Mouse (Mus musculus) heart, embryonic 15.5 days (tissue): ENCODE measurements around the gene Ccz1. TPM values are rescaled to one million over a fixed set of nuclear protein-coding genes. Genes with fewer than 3 reads are reported as not detected.

Experiments
- ATAC-seq: fragments of 200-750 bp; cut with Nextera tagmentation; replicated peaks from 2 replicates; pipeline ENCODE4 v1.8.0; 2017; ENCODE audit warnings: low read depth, moderate TSS enrichment; ENCODE audit not compliant: insufficient number of reproducible peaks, insufficient read depth, low FRiP score
- H3K27ac ChIP-seq: fragments of 300-500 bp; sonication (generic); 2 replicates; pipeline ENCODE4 v1.5.1; 2015; ENCODE audit warnings: mild to moderate bottlenecking, inconsistent platforms
- H3K27me3 ChIP-seq: fragments of 300-500 bp; sonication (generic); 2 replicates; pipeline ENCODE4 v1.6.1; 2015; ENCODE audit warnings: inconsistent platforms
- H3K36me3 ChIP-seq: fragments of 300-500 bp; sonication (generic); 2 replicates; pipeline ENCODE4 v1.6.1; 2015; ENCODE audit warnings: mild to moderate bottlenecking, inconsistent platforms
- H3K4me1 ChIP-seq: fragments of 300-500 bp; sonication (generic); replicated peaks from 2 replicates; pipeline ENCODE4 v1.6.1; 2015; ENCODE audit warnings: inconsistent platforms
- H3K4me2 ChIP-seq: fragments of 300-500 bp; sonication (generic); 2 replicates; pipeline ENCODE4 v1.6.1; 2015; ENCODE audit warnings: inconsistent platforms, mild to moderate bottlenecking, moderate library complexity
- H3K4me3 ChIP-seq: fragments of 300-500 bp; sonication (generic); 2 replicates; pipeline ENCODE4 v1.5.1; 2015; ENCODE audit warnings: mild to moderate bottlenecking, inconsistent platforms
- H3K9ac ChIP-seq: fragments of 300-500 bp; sonication (generic); 2 replicates; pipeline ENCODE4 v1.6.1; 2015; ENCODE audit warnings: mild to moderate bottlenecking, inconsistent platforms
- H3K9me3 ChIP-seq: fragments of 300-500 bp; sonication (generic); replicated peaks from 2 replicates; pipeline ENCODE4 v1.6.1; 2016; ENCODE audit warnings: inconsistent platforms
- WGBS: fragments of 180-500 bp; shearing (Covaris S2); methylation state at CpG from one replicate; pipeline ENCODE4 v1.1.7; 2015; ENCODE audit warnings: mixed read lengths; 5-methylcytosine and 5-hydroxymethylcytosine counted together
- polyA plus RNA-seq: library from polyadenylated mRNA; unstranded; fragments of >200 nt; fragmentation: Nextera tagmentation; extraction: Ambion mirVana; gene quantifications from 2 replicates; pipeline ENCODE4 v1.2.1, GENCODE M21; 2015

The Ccz1 gene
- polyA plus RNA-seq, 1 experiment from 2014 or later, result 46.1 TPM

- Histone ChIP-seq H3K27ac (no peak overlapping the region), H3K9me3 (no peaks in the 10 kb centered on the region), H3K27me3 (no peaks in the 10 kb centered on the region), H3K36me3 (peaks cover 69% of the 10 kb centered on the region), H3K4me2 (no peak overlapping the region), H3K9ac (no peak overlapping the region), H3K4me3 (no peak overlapping the region), H3K4me1 (peaks cover 10% of the 10 kb centered on the region)
- no peak for ATAC-seq
- 84% methylated on average over 8 of the region's 8 CpGs for WGBS
These were observed 21.4 kb downstream of the Ccz1 start for GRCm38 (mm10) chr5:143993260-143993659.

DNA sequence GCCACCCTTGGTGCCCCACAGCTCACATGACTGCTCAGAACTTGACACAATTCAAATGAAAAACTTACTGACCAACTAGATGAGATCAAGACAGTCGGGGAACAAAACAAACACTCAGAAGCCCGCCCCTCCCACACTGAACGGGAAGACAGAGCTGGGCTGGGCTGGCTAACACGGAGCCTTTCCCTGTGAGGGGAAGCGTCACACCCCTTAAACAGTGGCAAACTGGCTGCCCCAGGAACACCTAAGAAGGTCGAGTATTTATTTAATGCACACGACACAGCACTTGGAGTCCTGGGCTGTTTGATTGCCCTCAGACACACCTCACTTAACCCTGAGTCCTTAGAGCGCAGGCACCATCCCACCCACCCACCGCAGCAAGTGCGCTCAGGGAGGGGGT, 22.0 kb downstream of the Ccz1 start:
- Histone ChIP-seq H3K27me3 (no peaks in the 10 kb centered on the region), H3K36me3 (peaks cover 70% of the 10 kb centered on the region), H3K4me2 (no peak overlapping the region), H3K27ac (no peak overlapping the region), H3K9ac (no peak overlapping the region), H3K4me1 (peaks cover 10% of the 10 kb centered on the region), H3K9me3 (no peaks in the 10 kb centered on the region), H3K4me3 (no peak overlapping the region)
- no peak for ATAC-seq
- 74% methylated on average over 10 of the region's 10 CpGs for WGBS

- Histone ChIP-seq H3K36me3 (peaks cover 67% of the 10 kb centered on the region), H3K27me3 (no peaks in the 10 kb centered on the region), H3K4me2 (no peak overlapping the region), H3K4me3 (no peak overlapping the region), H3K9me3 (no peaks in the 10 kb centered on the region), H3K27ac (peak overlapping the region; percentile 57; the same call in 1 of the 2 replicates), H3K9ac (no peak overlapping the region), H3K4me1 (peaks cover 10% of the 10 kb centered on the region)
- 80% methylated on average over 11 of the region's 11 CpGs for WGBS
- no peak for ATAC-seq
These were observed 24.6 kb downstream of the Ccz1 start for GRCm38 (mm10) chr5:143990086-143990485.

DNA sequence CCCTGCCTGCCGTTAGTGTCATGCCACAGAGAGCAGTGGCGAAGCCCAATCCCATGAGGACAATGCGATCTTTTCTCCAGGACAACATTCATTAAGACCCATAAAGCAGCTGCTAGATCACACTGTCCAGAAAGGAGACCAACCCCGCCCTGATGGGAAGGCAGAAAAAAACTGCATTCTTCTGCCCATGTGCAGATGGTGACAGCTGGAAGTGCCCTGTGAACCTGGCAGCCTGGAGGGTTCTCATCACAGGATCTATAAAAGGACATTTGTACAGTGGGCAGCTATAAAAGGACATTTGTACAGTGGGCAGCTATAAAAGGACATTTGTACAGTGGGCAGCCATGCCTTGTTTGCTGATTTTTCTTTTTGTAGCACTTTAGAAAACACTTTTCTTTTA, 25.6 kb downstream of the Ccz1 start:
- peak overlapping the region; percentile 57 for H3K27ac ChIP-seq
- H3K9ac ChIP-seq, result no peak overlapping the region
- ATAC-seq, result peak; percentile 68
- no peaks in the 10 kb centered on the region for H3K27me3 ChIP-seq
- H3K4me1 ChIP-seq, result peaks cover 6% of the 10 kb centered on the region
- no peak overlapping the region for H3K4me3 ChIP-seq
- H3K36me3 ChIP-seq, result peaks cover 65% of the 10 kb centered on the region
- H3K9me3 ChIP-seq, result no peaks in the 10 kb centered on the region
- no peak overlapping the region for H3K4me2 ChIP-seq
- WGBS, result 70% methylated on average over 4 of the region's 4 CpGs

GRCm38 (mm10) chr5:143987596-143987995, 27.1 kb downstream of the Ccz1 start:
- Histone ChIP-seq H3K27me3 (no peaks in the 10 kb centered on the region), H3K4me3 (no peak overlapping the region), H3K36me3 (peaks cover 61% of the 10 kb centered on the region), H3K4me2 (no peak overlapping the region), H3K4me1 (no peaks in the 10 kb centered on the region), H3K27ac (no peak overlapping the region), H3K9me3 (no peaks in the 10 kb centered on the region), H3K9ac (no peak overlapping the region)
- WGBS, result 98% methylated on average over 3 of the region's 3 CpGs
- no peak for ATAC-seq

- ATAC-seq, result no peak
- H3K27me3 ChIP-seq, result no peaks in the 10 kb centered on the region
- no peak overlapping the region for H3K4me3 ChIP-seq
- H3K9me3 ChIP-seq, result no peaks in the 10 kb centered on the region
- H3K27ac ChIP-seq, result no peak overlapping the region
- H3K4me1 ChIP-seq, result peaks cover 3% of the 10 kb centered on the region; the same call in 1 of the 2 replicates
- WGBS, result 82% methylated on average over 7 of the region's 7 CpGs
- peaks cover 39% of the 10 kb centered on the region for H3K36me3 ChIP-seq
- H3K4me2 ChIP-seq, result no peak overlapping the region
- H3K9ac ChIP-seq, result no peak overlapping the region
These were observed 29.3 kb downstream of the Ccz1 start for GRCm38 (mm10) chr5:143985381-143985780.

DNA sequence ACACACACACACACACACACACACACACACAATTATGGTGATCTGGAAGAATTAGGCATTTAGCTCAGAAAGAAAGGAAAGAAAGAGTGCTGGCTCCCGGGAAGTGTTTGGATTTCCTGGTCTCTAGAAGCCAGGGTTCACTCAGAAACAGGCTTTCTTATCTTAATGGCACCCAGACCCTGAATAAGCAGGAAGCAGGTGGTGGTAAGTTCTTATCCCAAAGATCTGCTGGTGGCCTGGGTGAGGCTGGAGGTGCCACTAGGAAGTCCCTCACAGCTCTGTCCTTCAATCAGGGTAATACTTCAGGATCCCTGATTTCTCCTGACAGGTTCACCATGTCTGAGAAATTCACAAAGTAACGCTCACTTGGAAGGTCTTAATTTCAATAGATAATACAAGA, 32.3 kb downstream of the Ccz1 start:
- Histone ChIP-seq H3K27me3 (no peaks in the 10 kb centered on the region), H3K4me1 (peaks cover 3% of the 10 kb centered on the region; the same call in 1 of the 2 replicates), H3K9ac (no peak overlapping the region), H3K36me3 (peaks cover 11% of the 10 kb centered on the region; the same call in 1 of the 2 replicates), H3K4me2 (no peak overlapping the region), H3K27ac (no peak overlapping the region), H3K9me3 (no peaks in the 10 kb centered on the region), H3K4me3 (no peak overlapping the region)
- 59% methylated on average over 2 of the region's 2 CpGs for WGBS
- no peak for ATAC-seq

DNA sequence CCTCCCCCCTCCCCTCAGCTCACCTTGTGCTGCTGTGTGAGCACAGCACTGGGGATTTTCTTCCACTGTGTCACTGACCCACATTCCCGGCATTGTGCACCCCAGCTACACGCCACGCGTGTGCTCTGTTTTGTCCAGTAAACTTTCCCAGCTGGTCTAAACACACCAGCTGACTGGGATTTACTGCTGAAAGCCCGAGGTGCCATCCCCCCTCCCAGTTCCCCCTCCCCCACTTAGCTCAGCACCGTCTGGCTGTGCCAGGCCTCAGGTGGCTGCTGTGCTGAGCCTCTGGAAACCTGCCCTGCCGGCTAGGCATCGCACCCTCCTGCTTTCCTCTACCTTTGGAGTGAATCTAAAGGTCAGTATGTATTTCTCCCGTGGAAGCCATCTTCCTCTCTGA, 33.8 kb downstream of the Ccz1 start:
- no peak for ATAC-seq
- no peak overlapping the region for H3K27ac ChIP-seq

DNA sequence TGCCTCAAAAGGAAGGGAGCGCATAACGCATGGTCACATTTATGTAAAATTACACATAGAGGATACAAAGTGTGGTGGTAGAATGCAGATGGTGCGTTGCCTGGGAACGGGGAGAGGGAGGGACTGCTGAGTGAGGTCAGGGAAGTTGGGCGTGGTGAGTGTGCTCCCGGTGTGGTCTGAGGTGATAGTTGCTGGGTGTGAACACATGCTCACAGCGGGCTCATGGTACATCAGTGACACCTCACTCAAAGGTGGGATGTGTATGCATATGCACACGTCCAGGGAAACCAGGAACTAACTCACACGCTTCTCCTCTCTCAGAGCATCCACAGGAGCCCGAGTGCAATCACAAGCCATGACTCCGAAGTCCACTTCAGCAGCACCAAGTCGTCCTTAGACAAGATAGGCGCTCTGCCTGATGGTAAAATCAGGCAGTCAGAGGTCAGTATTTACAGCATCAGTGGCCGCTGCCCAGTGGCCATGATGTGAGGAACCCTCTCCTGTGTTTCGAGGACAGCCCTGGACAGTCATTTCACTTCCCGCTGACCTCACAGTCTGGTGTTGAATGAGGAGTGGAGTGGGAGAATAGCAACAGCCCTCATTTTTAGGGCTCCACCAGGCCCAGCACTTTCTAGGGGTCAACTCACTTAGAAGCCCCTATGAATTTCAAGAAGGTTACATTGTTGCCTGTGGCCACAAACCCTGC, 37.8 kb downstream of the Ccz1 start:
- Histone ChIP-seq H3K4me3 (no peak overlapping the region), H3K9ac (no peak overlapping the region), H3K36me3 (no peaks in the 10 kb centered on the region), H3K4me2 (no peak overlapping the region), H3K4me1 (peaks cover 3% of the 10 kb centered on the region; the same call in 1 of the 2 replicates), H3K27ac (no peak overlapping the region), H3K9me3 (no peaks in the 10 kb centered on the region), H3K27me3 (0 out of 2 replicates have a peak, but pooled peaks cover 3% of the 10 kb centered on the region)
- 61% methylated on average over 16 of the region's 16 CpGs for WGBS
- no peak for ATAC-seq

More for the DNA sequence above, 33.8 kb downstream of the Ccz1 start:
- Histone ChIP-seq H3K9me3 (no peaks in the 10 kb centered on the region), H3K36me3 (peaks cover 4% of the 10 kb centered on the region; the same call in 1 of the 2 replicates), H3K4me3 (no peak overlapping the region), H3K4me1 (peaks cover 3% of the 10 kb centered on the region; the same call in 1 of the 2 replicates), H3K4me2 (no peak overlapping the region), H3K27me3 (0 out of 2 replicates have a peak, but pooled peaks cover 3% of the 10 kb centered on the region), H3K9ac (no peak overlapping the region)
- 27% methylated on average over 9 of the region's 9 CpGs for WGBS

DNA sequence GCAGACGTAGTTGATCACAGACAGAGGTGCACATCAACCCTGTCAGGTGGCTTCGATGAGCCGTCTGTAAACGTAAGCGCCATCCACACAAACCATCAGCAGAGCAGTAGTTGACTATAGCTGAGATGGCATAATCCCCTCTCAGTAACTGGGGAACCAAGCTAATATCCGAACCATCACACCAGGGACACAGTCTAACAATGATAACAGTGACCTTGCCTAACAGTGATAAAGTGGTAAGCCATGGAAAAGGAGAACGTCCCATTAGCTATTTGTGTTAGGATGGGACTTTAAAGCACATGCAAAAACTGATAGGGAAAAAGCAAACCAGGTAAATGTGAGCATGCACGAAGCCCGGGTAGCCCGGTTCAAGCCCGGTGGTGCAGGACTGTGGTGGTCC, 38.4 kb downstream of the Ccz1 start:
- ATAC-seq, result no peak
- 85% methylated on average over 11 of the region's 11 CpGs for WGBS

DNA sequence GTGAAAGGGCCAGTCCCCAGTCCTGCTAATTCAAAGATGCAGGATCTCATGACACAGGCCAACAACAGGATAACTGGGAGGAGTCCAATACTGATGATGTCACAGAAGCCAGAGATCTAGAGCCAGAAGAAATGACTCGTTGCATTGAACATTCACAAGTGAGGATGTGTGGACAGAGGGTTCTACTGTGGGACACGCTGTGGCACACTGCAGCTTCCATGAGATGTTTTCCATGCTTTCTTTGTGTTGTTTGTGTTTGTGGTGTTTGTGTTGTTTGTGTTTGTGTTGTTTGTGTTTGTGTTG, 39.1 kb downstream of the Ccz1 start:
- H3K36me3 ChIP-seq, result no peaks in the 10 kb centered on the region
- ATAC-seq, result 0 out of 2 replicates have a peak, but pooled peaks have one; percentile 7
- 51% methylated on average over 2 of the region's 2 CpGs for WGBS
- no peaks in the 10 kb centered on the region for H3K4me1 ChIP-seq
- no peak overlapping the region for H3K27ac ChIP-seq
- 0 out of 2 replicates have a peak, but pooled peaks cover 3% of the 10 kb centered on the region for H3K27me3 ChIP-seq
- no peak overlapping the region for H3K4me3 ChIP-seq
- H3K9me3 ChIP-seq, result no peaks in the 10 kb centered on the region
- H3K9ac ChIP-seq, result no peak overlapping the region
- no peak overlapping the region for H3K4me2 ChIP-seq

More for the DNA sequence above, 38.4 kb downstream of the Ccz1 start:
- Histone ChIP-seq H3K4me2 (no peak overlapping the region), H3K36me3 (no peaks in the 10 kb centered on the region), H3K4me3 (no peak overlapping the region), H3K9me3 (no peaks in the 10 kb centered on the region), H3K9ac (no peak overlapping the region), H3K4me1 (peaks cover 3% of the 10 kb centered on the region; the same call in 1 of the 2 replicates), H3K27ac (no peak overlapping the region), H3K27me3 (0 out of 2 replicates have a peak, but pooled peaks cover 3% of the 10 kb centered on the region)
